Mouse (Mus musculus) cerebellum, adult 11 months (tissue): ENCODE data around the gene Eps8.
"Not testable (repeated sequence)": the region's sequence is repeated elsewhere in the genome, so short reads cannot be mapped to it uniquely, and the experiment has no call there.

Source experiments
- DNase-seq: peaks from one replicate; pipeline ENCODE4 v3.0.0; 2022

The Eps8 gene

GRCm38 (mm10) chr6:137509341-137510045 lies 145.2 kb downstream of the Eps8 start:
- no peak for DNase-seq

- no peak for DNase-seq
Measured at GRCm38 (mm10) chr6:137508936-137509335, 145.7 kb downstream of the Eps8 start.

- DNase-seq = no peak
Measured at GRCm38 (mm10) chr6:137506563-137506962, 148.1 kb downstream of the Eps8 start.

GRCm38 (mm10) chr6:137505555-137506227 lies 149.0 kb downstream of the Eps8 start:
- DNase-seq = no peak

GRCm38 (mm10) chr6:137504052-137504451 lies 150.6 kb downstream of the Eps8 start:
- no peak for DNase-seq

GRCm38 (mm10) chr6:137503462-137503861 lies 151.2 kb downstream of the Eps8 start:
- DNase-seq = no peak

- no peak for DNase-seq
Measured at GRCm38 (mm10) chr6:137503009-137503408, 151.7 kb downstream of the Eps8 start.

- DNase-seq = no peak
Measured at GRCm38 (mm10) chr6:137498781-137499180, 155.9 kb downstream of the Eps8 start.

- no peak for DNase-seq
Measured at GRCm38 (mm10) chr6:137497208-137497835, 157.4 kb downstream of the Eps8 start.

GRCm38 (mm10) chr6:137496562-137496961 lies 158.1 kb downstream of the Eps8 start:
- DNase-seq = no peak

- no peak for DNase-seq
Measured at GRCm38 (mm10) chr6:137495233-137495632, 159.4 kb downstream of the Eps8 start.

GRCm38 (mm10) chr6:137494801-137495200 lies 159.9 kb downstream of the Eps8 start:
- DNase-seq = no peak

GRCm38 (mm10) chr6:137494136-137494475 lies 160.6 kb downstream of the Eps8 start:
- no peak for DNase-seq

- no peak for DNase-seq
Measured at GRCm38 (mm10) chr6:137493211-137494135, 161.2 kb downstream of the Eps8 start.

- DNase-seq = no peak
Measured at GRCm38 (mm10) chr6:137492582-137492981, 162.1 kb downstream of the Eps8 start.

- DNase-seq = no peak
Measured at GRCm38 (mm10) chr6:137491659-137492058, 163.0 kb downstream of the Eps8 start.

- no peak for DNase-seq
Measured at GRCm38 (mm10) chr6:137490115-137490514, 164.6 kb downstream of the Eps8 start.

- no peak for DNase-seq
Measured at GRCm38 (mm10) chr6:137487443-137487842, 167.2 kb downstream of the Eps8 start.

GRCm38 (mm10) chr6:137482891-137483290 lies 171.8 kb downstream of the Eps8 start:
- DNase-seq = no peak

- DNase-seq = not testable (repeated sequence)
Measured at GRCm38 (mm10) chr6:137475695-137476094, 179.0 kb downstream of the Eps8 start.

- DNase-seq = no peak
Measured at GRCm38 (mm10) chr6:137473433-137473832, 181.2 kb downstream of the Eps8 start.

- no peak for DNase-seq
Measured at GRCm38 (mm10) chr6:137472129-137472528, 182.5 kb downstream of the Eps8 start.
